Mouse (Mus musculus) gastrocnemius, postnatal 10 days (tissue): ENCODE data around the gene Nr1h4. TPM values are rescaled to one million over a fixed set of nuclear protein-coding genes. Genes with fewer than 3 reads are reported as not detected.

Experiments used
- DNase-seq: peaks from one replicate; pipeline ENCODE4 v3.0.0; 2021; ENCODE audit warnings: mixed read lengths
- total RNA-seq, 2 experiments: library from RNA; stranded (reverse); gene quantifications; 2 replicates each; pipeline ENCODE4 v1.2.3; 2021

Nr1h4 gene
- total RNA-seq, 2 experiments from 2014 or later, result not detected

DNA sequence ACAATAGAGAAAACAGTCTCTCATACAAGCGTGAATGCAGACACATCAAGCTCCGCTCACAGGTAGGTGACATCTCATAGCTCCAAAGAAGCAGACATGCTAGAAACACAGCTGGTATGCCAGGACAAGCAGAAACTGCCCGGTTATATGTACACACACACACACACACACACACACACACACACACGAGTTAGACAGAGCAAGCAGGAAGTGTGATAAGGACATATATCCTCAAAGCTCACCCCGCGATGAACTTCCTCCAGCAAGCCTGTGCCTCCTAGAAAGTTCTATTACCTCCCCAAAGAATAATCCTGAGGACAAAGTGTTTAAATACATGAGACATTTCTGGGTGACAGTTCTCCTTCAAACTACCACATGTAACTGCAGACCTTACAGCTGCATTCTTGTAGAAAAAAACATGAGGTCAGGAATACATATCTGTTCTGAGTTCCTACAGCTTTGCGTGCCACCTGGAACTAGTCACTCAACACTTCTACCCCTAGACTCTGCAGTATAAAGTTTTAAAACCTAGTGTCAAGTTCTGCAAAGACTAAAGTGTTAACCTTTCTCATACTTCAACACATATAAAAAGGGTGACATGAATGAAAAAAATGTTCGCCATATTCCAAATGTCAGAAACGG lies 11.5 kb downstream of the Nr1h4 start:
- DNase-seq, result no peak

DNA sequence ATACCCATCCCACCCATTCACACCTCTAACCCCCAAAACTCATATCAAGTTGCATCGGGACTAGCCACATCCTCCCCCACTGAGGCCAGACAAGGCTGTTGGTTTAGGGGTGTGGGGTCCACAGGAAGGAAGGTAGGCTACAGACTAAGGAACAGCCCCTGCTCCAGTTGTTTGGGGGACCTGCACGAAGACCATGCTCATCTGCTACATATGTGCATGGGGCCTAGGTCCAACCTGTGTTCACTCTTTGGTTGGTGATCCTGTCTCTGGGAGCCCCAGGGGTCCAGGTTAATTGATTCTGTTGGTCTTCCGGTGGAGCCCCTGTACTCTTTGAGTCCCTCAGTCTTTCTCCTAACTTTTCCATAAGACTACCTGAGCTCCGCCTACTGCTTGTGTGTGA lies 13.0 kb downstream of the Nr1h4 start:
- DNase-seq, result no peak

DNA sequence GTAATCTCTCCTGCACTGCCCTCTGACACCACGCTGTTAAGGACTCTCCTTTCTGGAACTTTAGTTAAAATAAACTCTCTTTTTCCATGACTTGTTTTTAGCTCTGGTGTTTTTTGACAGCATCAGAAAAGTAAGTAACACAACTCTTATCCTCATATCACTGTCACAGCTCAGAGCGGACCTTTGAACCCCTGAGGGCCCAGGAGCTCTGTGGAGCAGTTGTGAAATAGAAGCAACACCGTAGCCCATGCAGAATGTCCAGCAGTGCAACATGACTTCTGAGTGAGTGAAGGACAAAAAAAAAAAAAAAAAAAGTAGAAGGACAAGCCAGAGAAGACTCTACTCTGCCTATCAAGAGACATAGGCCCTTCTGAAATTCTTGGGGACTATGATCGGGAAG lies 14.2 kb downstream of the Nr1h4 start:
- no peak for DNase-seq

DNA sequence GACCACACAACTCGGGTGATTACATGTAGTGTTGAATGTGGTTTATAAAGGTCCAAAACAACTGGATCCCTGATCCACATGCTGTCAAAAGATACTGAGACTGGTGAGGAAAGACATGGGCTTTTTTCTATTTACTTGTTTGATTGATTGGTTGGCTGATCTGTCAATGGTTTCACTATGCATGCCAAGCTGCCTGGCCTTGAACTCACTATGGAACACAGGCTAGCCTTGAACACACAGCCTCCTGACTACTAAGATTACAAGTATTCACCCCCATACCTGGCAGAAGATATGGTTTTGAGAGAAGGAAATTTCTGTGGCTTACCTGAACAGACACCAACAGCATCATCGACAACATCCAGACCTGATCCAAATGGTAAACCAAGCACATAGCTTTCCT lies 15.0 kb downstream of the Nr1h4 start:
- DNase-seq, result no peak

DNA sequence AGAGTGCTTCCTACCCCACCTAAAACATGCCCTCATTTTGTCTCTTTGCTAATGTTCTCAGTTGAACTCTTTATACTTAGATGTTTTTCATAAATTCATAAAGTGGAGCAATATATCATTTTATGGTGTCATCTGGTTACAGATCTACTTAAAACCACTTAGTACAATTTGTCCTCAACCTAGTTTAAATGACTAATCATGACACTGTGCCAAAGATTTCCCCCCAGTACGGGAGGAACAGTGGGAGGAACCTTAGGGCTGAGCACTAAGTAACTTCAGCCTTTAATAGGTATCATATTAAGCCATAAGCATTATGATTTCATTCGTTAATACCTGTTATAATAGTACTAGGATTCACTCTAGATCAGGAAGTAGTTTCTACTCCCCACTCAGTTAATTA lies 17.6 kb downstream of the Nr1h4 start:
- no peak for DNase-seq

DNA sequence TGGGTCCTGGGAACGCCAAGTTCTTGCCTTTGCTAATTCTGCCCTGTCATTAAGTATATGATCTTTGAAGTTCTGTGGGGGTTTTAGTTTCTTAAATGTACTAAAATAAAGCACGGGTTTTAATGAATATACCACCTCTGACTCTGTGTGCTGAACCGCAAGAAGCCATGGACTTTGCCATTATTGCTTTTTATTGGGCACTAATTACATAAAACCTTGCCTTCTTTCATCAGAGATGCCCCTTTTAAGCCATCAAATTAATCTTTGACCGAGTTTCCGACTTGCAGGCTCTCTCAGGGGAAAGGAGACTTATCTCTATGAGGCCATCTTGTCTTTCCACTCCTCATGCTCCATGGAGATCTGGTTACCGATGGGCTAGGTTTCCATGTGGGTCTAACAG lies 20.8 kb downstream of the Nr1h4 start:
- DNase-seq, result no peak

DNA sequence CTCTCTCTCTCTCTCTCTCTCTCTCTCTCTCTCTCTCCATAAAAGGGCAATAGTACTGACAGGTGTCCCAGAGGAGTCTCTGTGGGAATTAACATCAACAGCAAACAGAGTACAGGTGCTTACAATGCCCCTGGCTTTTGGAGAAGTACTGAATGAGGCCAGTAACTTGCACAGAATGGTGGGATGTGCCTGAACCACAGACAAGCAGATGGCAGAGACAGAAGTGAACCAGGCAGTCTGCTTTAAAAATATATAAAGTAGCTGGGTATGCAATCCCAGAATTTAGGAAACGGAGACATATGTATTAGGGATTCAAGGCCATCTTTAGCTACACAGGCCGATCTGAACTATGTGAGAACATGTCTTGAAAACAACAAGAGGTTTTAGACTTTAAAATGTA lies 22.8 kb downstream of the Nr1h4 start:
- DNase-seq, result no peak

DNA sequence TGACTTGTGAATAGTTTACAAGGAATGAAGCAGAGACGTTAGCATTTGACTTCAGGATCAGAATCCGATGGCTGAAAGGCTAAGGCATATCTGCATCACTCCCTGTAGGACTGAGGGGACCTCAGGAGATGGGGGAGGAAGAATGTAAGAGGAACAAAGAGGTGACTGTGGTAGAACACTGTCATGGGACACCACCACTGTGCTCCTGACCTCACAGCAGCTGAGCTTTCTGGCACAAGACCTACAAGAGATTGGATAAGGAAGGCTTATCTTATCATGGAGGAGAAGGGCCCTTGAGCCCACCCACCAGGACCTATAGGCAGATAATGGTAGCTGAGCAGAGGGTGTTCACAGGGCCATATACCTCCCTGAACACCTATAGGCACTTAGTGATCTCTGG lies 24.8 kb downstream of the Nr1h4 start:
- no peak for DNase-seq

DNA sequence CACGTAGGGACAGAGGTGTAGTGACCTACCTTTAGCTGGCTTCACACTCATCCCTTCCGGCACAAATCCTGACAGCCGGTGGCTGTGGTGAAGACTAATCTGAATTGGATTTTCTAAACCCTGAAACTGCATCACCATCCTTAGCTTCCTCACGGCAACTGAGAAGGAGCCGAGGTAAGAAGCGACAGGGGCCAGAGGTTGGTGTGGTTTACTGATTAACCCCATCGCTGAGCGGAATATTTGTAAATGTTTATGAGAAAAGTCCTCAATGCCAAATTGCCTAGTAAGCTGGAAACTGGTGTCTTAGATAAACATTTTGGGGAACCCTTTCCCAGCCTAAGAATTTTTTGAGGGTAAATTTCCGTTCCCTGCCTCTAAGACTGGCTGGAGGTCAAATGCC lies 26.9 kb downstream of the Nr1h4 start:
- no peak for DNase-seq

DNA sequence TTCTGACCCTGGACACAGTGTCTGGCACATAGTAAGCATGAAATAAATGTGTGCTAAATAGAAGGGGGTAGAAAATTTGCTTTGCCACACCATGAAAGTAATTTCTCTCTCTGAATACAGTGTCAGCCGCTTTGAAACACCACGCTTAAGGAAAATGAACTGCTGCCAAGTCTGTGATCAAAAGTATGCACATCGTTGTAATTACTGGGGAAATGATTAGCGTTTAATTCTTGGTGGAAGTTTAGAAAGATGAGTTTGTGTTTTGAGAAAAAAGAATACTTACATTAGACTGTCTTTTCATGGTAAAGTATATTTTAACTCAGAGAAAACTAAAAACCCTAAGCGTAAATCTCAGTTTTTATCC lies 27.8 kb downstream of the Nr1h4 start:
- no peak for DNase-seq

DNA sequence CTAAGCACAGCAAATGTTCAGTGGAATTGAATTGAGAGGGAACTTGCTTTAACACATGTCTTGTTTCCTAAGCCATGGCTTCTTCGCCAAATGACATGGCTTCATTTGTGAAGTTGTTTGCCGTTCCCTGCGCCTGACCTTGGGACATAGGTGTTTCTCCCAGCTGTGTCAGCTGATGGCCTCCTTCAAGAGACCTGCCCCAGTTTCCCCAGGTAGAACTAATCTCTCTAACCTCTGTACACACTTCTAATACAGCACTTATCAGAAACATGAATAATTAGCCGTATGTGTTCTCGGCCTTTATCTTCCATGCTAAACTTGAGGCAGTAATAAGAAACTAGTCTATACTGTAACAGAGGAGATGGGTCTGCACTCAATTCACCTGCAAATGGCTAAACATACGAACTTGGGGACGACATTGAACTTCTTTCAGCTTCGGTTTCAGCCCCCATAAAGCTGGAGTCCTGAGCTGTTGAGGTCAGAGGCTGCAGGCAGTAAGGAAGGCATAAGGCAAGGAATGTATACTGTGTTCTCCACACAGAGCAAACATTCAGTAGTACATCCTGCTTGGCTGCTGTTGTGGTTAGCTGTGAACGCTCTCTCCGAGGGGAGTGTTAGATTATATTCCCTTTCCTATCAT lies 28.3 kb downstream of the Nr1h4 start:
- no peak for DNase-seq

DNA sequence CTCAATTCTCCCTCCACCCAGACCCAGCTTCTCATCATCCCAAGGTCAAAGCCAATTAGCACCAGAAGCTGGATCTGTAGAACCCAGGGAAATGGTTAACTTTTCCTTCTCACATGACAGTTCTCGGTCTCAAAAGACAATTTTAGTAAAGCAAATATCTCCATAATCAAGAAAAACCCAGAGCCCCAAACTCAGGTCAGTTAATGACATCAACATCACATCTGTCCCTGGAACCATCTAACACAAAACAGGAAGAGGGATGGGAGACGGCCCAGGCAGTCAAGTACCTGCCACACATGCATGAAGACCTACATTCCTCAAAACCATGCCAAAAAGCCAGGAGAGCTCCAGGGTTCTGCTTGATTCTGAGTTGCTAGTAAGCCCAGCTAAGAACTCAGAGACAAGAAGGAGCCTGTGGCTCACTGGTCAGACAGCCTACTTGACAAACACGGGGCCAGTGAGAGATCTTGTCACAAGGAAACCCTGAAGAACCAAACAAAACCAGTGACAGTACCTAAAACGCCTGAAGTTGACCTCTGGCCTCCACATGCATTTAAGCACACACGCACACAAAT lies 30.3 kb downstream of the Nr1h4 start:
- DNase-seq, result no peak

DNA sequence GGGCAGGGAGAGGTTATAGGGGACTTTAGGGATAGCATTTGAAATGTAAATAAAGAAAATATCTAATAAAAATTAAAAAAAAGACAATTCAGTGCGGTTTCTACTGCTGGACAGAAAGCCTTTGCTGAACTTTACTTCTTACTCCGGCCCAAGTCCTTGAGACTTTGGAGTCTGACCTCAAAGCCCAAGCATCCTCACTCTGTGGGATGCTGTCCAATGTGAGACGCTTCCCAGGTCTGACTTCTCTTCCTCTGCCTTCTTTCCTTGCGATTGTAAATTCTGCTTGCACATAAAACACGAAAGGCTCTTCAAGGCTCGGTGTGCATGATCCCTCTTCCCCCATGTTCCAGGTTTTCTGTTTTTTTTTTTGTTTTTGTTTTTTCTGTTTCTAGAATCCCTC lies 31.5 kb downstream of the Nr1h4 start:
- DNase-seq, result no peak

DNA sequence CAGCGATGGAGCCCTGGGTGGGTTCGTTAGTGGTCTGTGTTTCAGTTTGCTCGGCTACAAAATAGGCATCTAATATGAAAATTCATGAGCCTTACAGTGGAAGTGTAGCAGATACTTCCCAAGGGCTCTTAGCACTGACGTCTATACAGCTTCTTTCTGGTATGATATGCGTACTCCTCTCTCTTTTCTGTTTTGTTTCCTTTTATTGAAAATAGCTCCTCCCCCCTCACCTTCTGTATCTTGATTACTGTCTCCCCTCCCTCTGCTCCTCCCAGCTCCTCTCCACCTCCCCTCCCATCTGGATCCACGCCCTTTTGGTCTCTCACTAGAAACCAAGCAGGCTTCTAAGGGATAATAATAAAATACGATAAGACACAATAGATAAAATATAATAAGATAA lies 37.8 kb downstream of the Nr1h4 start:
- DNase-seq, result no peak

DNA sequence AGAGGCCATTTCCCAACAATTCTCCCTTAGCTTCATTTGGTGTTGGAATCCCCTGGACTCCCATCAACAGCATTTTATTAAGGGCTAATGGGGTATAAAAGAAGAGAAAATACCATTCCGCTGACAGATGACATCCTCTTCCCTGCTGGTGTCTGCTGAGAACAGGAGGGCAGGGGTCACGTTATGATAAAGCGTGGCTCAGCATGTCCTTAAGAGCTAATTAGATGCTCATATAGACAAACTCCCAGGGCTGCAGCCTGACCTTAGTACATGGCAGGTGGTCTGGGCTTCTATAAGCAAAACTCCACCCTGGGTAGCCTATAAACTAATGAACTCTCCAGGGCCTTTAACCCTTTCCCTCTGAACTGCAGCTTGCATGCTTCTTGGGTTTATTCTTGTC lies 42.1 kb downstream of the Nr1h4 start:
- no peak for DNase-seq

DNA sequence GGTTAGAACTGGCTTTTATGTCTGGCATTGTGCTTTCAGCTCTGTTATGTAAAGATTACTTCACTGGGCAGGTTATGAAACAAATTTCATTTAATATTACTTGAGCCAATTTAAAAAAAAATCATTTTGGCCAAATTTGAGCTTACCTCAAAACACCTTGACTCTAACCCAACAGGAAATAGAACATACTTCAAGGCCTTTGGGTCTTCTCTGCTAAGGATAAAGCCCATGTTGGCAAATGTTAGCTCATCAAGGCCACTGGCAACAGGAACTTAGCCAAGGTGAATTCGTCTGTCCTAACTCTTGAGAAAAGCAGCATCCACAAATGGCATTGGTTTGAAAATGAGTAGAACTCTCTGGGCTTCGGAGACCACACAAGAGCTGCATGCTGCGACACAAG lies 43.1 kb downstream of the Nr1h4 start:
- DNase-seq, result no peak

DNA sequence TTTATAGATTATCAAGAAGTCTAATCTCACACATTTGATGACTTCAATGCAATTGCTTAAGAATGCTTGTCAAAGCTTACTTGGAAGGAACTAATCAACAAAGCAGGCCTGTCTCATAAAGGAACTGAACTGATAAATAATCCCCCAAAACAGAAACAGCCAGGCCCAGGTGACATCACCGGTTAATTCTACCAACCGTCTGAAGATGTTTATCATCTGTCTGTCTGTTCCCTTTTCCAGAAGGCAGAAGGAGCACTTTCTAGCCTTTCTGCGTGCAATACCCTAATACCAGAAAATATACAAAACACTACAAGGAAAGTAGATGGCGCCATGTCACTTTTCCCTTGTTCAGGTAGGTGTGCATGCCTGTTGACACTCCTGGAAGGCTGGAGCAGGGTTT lies 43.9 kb downstream of the Nr1h4 start:
- no peak for DNase-seq

DNA sequence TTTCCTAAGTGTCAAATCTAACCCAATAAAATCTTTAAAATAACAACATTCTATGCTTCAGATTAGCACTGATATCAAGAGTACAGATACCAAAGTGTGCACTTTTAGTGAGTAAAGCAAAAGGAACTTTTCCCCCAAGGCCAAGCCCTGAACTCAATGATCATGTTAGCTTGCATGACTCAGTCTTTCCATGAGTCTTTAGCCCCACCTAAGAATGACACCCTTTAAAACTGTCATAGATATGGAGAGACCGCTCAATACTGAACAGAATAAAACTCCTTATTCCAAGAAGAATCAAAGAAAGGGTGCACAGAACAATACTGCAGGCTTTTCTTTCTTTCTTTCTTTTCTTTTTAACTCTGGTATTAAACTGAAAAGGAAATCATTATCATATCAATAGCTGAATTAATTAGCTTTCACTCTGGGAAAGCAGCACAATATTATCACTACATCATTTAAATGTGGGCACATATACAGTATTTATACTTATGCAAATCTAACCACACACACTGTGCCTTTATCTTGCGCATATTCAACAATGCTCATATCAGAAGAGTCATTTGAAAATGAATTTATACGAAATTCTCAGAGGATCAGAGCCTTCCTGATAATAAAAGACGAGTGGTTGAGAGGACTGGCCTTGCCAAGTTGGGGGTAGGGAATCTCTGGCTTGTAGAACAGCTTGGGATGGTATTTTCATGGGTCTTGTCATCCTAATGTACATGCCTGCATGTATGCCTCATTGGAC lies 46.2 kb downstream of the Nr1h4 start:
- no peak for DNase-seq

DNA sequence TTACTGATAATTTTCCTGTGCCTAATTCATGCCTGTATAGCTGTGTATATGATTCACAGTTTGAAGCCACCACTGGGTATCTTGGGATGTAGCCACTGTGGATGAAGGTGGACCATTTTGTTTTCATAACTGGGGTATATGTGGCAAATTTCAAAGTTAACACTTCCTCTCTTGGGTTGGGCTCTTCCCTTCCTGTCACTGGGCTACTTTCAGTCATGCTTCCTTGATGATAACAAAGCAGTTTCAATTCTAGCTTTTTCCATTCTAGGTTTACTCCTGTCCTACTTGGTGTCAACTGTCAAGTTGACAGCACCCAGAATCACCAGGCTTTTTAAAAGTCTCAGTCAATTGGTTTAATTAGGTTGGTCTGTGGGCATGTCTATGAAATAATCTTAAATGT lies 48.5 kb downstream of the Nr1h4 start:
- no peak for DNase-seq

DNA sequence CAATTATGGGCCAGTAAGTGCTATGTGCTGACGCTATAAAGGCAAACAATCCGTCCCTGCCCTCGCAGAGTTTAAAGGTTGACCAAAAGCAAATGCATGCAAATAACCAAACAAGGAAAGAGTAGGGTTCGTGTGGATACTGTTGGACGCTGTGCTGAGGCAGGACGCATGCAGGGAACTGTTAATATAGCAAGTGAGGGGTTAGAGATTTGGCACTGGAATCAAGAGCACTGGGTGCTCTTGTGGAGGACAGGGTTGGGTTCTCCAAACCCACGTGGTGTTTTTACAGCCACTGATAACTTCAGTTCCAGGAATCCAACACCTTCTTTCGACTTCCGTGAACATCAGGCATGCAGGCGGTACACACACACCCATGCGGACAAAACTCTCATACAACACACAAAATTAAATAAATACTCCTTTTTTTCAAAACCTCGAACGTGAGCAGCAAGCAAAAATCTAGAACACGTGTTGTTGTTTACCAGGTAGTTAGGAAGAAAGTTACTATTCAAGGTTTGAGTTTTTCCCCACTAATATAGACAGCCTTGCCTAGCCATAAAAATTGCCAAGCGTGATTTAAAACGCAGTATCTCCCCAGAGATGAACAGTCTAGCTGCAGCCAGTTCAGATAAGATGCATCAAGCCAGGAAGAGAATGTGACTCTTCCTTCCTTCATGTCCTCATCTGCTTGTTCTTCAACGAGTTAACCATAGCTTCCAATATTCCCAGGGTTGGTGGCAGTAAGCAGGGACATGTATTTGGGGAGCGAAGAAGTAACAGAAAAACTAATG lies 49.4 kb downstream of the Nr1h4 start:
- no peak for DNase-seq

DNA sequence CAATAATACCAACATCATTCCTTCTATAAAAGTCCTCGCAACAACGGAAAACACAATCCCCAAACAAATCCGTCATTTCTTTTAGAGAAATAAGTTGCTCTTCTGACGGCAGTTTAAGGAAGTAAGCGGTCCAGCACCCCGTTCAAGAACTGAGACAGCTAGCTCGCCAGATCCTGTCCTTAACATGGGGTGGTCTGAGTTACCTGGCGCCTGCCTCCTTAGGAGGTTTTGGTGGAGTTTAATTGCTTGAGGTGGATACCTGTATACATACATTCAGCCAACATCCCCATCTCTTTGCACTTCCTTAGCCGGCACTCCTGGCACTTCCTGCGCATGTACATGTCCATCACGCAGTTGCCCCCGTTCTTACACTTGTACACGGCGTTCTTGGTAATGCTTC lies 50.3 kb downstream of the Nr1h4 start:
- no peak for DNase-seq

DNA sequence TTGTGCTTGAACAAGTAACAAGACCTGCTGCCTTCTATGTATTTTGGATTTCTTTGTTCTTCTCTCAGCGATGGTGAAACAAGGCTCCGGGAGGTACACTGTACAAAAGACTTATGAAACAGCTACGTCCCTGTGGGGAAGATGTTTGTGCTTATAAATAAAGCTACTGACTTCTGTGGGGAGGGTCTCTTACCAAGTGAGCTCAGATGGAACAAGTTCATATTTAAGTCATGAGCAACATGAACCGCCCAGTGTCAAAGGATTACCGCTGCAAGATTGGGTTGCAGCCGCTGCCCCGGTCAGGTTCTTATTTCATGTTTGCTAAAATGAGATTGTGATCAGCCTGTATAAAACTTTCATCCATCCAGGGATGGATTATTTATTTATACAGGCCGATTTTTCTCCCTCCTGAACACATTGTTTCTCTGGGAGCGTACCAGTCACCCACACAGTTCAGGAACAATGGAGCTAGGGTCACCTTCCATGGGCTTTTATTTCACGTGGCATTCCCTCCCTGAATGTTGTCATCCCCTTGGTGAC lies 51.2 kb downstream of the Nr1h4 start:
- DNase-seq, result no peak

DNA sequence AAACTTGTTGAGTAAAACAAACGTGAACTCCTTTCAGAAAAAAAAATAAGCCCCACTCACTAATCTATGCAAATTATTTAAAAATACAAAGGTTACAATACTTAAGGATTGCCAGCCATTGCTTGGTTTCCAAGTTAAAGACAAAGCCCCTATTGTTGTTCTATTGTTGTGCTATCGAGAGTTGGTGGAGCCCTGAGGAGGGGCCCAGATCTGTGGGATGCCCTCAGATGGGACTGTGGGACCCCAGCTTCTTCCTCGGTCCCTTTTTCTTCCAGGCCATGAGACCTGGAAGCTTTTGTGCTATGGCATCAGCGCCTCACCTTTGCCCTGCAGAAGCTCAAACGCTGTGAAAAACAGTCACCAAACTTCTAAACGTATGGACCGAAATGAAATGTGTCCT lies 51.7 kb downstream of the Nr1h4 start:
- DNase-seq, result no peak
